Mouse (Mus musculus): ENCODE data around the gene Zfpl1. TPM values are rescaled to one million over a fixed set of nuclear protein-coding genes. Genes with fewer than 3 reads are reported as not detected.

Zfpl1 gene
- polyA plus RNA-seq, 1 experiment from 2014 or later: 59.4 TPM

GRCm38 (mm10) chr19:6035966-6036585 is 48.7 kb downstream of the Zfpl1 start:
- in situ Hi-C loops (cut with MboI; ENCODE audit: low pct_unique_long_range_greater_than_20kb): no loop called here
- ChIA-PET CTCF (interaction anchor here (1.1 kb wide), 2 partner anchors 18 to 21 kb away, joined by 3 read pairs; partner anchors contain the start of gene Capn1), POLR2A (interaction anchor here (0.5 kb wide), 1 partner anchor 21 kb away, joined by 4 read pairs; no protein-coding TSS in a partner anchor)
- no peak for TF ChIP-seq CTCF (IDR thresholded peaks at IDR 0.05)
- H3K27me3 ChIP-seq: peaks cover 4% of the 10 kb centered on the region
- DNase-seq (ENCODE audit: low read depth, low spot score) (no peak), ATAC-seq (no peak)

Other genes with a start within 250 kb of the Zfpl1 start
- 30.4 TPM for gene Frmd8, start 209.7 kb downstream of the Zfpl1 start, polyA plus RNA-seq (2021)
- 7.1 TPM for gene Slc25a45, start 207.1 kb downstream of the Zfpl1 start, polyA plus RNA-seq (2021)
- 1.2 TPM for gene Tigd3, start 190.8 kb downstream of the Zfpl1 start, polyA plus RNA-seq (2021)
- gene Dpf2, start 171.9 kb downstream of the Zfpl1 start, polyA plus RNA-seq (2021): 94.5 TPM
- gene Cdc42ep2, start 160.1 kb downstream of the Zfpl1 start, polyA plus RNA-seq (2021): 6.5 TPM
- 24.0 TPM for gene Pola2, start 120.8 kb downstream of the Zfpl1 start, polyA plus RNA-seq (2021)
- gene Slc22a20, start 98.8 kb downstream of the Zfpl1 start, polyA plus RNA-seq (2021): not detected
- 70.4 TPM for gene Capn1, start 69.1 kb downstream of the Zfpl1 start, polyA plus RNA-seq (2021)
- gene Syvn1, start 38.4 kb downstream of the Zfpl1 start, polyA plus RNA-seq (2021): 55.2 TPM
- gene Mrpl49, start 27.2 kb downstream of the Zfpl1 start, polyA plus RNA-seq (2021): 68.9 TPM
- 1,123 TPM for gene Fau, start 27.1 kb downstream of the Zfpl1 start, polyA plus RNA-seq (2021)
- gene Znhit2, start 23.8 kb downstream of the Zfpl1 start, polyA plus RNA-seq (2021): 38.3 TPM
- 21.5 TPM for gene Tm7sf2, start 16.6 kb downstream of the Zfpl1 start, polyA plus RNA-seq (2021)
- gene Vps51, start 7.7 kb downstream of the Zfpl1 start, polyA plus RNA-seq (2021): 63.3 TPM
- gene Tmem262, start 4.9 kb downstream of the Zfpl1 start, polyA plus RNA-seq (2021): 0.15 TPM
- 0.83 TPM for gene Gm28374, start 2.7 kb downstream of the Zfpl1 start, polyA plus RNA-seq (2021)
- 16.4 TPM for gene Cdca5, start within 50 bp of the Zfpl1 start, polyA plus RNA-seq (2021)
- gene AC131692.1, start 9.5 kb upstream of the Zfpl1 start, polyA plus RNA-seq (2021): 0.33 TPM
- 0.54 TPM for gene Naaladl1, start 20.8 kb upstream of the Zfpl1 start, polyA plus RNA-seq (2021)
- 17.0 TPM for gene Sac3d1, start 33.7 kb upstream of the Zfpl1 start, polyA plus RNA-seq (2021)
- 40.4 TPM for gene Snx15, start 43.3 kb upstream of the Zfpl1 start, polyA plus RNA-seq (2021)
- gene Batf2, start 56.0 kb upstream of the Zfpl1 start, polyA plus RNA-seq (2021): 0.08 TPM
- 122 TPM for gene Arl2, start 56.6 kb upstream of the Zfpl1 start, polyA plus RNA-seq (2021)
- not detected for gene Majin, start 99.4 kb upstream of the Zfpl1 start, polyA plus RNA-seq (2021)
- 0.26 TPM for gene Gpha2, start 141.4 kb upstream of the Zfpl1 start, polyA plus RNA-seq (2021)
- gene Ppp2r5b, start 150.9 kb upstream of the Zfpl1 start, polyA plus RNA-seq (2021): 172 TPM
- gene Atg2a, start 156.7 kb upstream of the Zfpl1 start, polyA plus RNA-seq (2021): 32.5 TPM
- 88.7 TPM for gene Ehd1, start 191.8 kb upstream of the Zfpl1 start, polyA plus RNA-seq (2021)
- 41.2 TPM for gene Cdc42bpg, start 221.5 kb upstream of the Zfpl1 start, polyA plus RNA-seq (2021)

All from Patski (cell line).